Mouse (Mus musculus): ENCODE results near the gene Pcolce. TPM values are rescaled to one million over a fixed set of nuclear protein-coding genes. Genes with fewer than 3 reads are reported as not detected.

Pcolce gene
- polyA plus RNA-seq, 1 experiment: 3.2 TPM

GRCm38 (mm10) chr5:137613076-137613475 is 508 bp downstream of the Pcolce start:
- no peak for TF ChIP-seq CTCF (IDR thresholded peaks at IDR 0.05; ENCODE audit: low read depth, low read length)
- TF ChIP-seq POLR2A (IDR thresholded peaks at IDR 0.05; ENCODE audit: borderline replicate concordance, low read depth, low read length): no peak
- no peak overlapping the region for H3K27ac ChIP-seq (ENCODE audit: insufficient read depth, low read depth, low read length)

GRCm38 (mm10) chr5:137611245-137611602 is 2.4 kb downstream of the Pcolce start:
- TF ChIP-seq CTCF (IDR thresholded peaks at IDR 0.05; ENCODE audit: low read depth, low read length) (no peak), POLR2A (IDR thresholded peaks at IDR 0.05; ENCODE audit: borderline replicate concordance, low read depth, low read length) (no peak)
- no peak overlapping the region for H3K27ac ChIP-seq (ENCODE audit: insufficient read depth, low read depth, low read length)
- H3K4me1 ChIP-seq (ENCODE audit: control insufficient read depth, insufficient read depth, low read length): peaks cover 6% of the 10 kb centered on the region
- no peak overlapping the region for H3K4me3 ChIP-seq (ENCODE audit: insufficient read depth, low read length)

More at GRCm38 (mm10) chr5:137613076-137613475, 508 bp downstream of the Pcolce start:
- Histone ChIP-seq H3K4me3 (ENCODE audit: insufficient read depth, low read length) (no peak overlapping the region), H3K4me1 (ENCODE audit: control insufficient read depth, insufficient read depth, low read length) (peaks cover 6% of the 10 kb centered on the region)

DNA sequence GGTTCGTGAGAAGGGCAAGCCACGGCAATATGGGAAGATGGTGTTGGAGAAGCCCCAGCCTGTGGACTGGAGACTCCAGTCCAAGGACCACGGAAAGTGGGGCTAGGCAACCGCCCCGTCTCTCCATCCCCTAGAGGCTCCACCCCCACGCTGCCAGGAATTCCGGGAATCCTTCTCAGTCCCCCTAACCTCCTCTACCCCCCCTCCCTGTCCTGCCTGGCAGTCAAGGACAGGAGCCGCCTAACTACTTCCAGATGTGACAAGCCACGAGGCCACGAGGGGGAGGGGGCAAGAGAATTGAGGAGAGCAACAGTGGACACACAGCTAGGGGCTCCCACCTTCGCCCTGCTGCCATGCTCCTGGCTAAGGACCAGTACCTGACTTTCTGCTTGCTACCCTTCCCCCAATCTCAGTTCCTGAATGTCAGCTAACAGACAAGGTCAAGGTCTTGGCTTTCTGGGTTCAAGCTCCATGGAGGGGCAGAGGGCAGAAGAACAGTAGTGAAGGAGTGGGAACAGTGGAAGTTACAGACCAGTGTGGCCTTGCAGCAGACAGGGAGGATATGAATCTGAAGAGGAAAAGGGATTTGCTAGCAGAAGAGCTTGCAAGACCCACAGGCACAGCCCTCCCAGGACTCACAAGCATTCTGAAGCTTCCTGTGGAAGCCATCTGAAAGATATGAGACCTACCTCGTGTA is 2.9 kb downstream of the Pcolce start:
- TF ChIP-seq POLR2A (IDR thresholded peaks at IDR 0.05; ENCODE audit: borderline replicate concordance, low read depth, low read length): no peak
- TF ChIP-seq CTCF (IDR thresholded peaks at IDR 0.05; ENCODE audit: low read depth, low read length): no peak
- no peak overlapping the region for H3K27ac ChIP-seq (ENCODE audit: insufficient read depth, low read depth, low read length)
- peaks cover 6% of the 10 kb centered on the region for H3K4me1 ChIP-seq (ENCODE audit: control insufficient read depth, insufficient read depth, low read length)
- H3K4me3 ChIP-seq (ENCODE audit: insufficient read depth, low read length): no peak overlapping the region

DNA sequence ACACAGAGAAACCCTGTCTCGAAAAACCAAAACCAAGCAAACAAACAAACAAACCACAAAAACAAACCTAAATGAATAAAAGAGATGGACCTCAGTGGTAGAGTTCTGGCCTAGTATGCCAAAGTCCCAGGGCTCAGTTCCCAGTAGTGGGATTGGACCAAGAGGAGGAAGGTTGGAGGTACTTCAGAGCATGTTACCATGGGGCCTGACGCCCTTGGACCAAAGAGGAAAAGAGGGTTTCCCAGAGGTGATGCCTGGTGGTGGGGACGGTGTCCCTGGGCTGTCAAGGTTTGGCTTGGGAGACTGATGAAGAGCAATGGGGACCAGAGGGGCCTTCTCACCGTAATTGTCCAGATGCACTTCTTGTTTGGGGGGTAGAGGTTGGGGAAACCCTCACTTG is 3.5 kb downstream of the Pcolce start:
- Histone ChIP-seq H3K4me1 (ENCODE audit: control insufficient read depth, insufficient read depth, low read length) (peaks cover 7% of the 10 kb centered on the region), H3K4me3 (ENCODE audit: insufficient read depth, low read length) (no peak overlapping the region), H3K27ac (ENCODE audit: insufficient read depth, low read depth, low read length) (no peak overlapping the region)
- TF ChIP-seq CTCF (IDR thresholded peaks at IDR 0.05; ENCODE audit: low read depth, low read length) (no peak), POLR2A (IDR thresholded peaks at IDR 0.05; ENCODE audit: borderline replicate concordance, low read depth, low read length) (no peak)

DNA sequence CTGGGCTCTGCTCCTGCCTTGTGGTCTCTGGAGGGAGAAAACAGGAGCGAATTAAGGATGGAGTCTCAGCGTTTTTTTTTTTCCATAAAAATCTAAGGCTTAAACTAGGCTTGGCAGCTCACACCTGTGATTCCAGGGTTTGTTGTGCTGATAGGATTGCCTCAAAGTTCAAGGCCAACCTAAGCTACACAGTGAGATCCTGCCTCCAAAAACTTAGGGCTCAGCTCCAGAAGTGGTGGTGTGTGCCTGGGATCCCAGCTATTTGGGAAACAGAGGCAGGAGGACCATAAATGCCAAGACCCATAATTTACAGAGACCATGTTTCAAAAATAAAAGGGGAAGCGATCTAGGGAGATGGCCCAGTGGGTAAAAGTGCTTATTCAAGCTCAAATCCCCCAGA is 4.3 kb downstream of the Pcolce start:
- TF ChIP-seq POLR2A (IDR thresholded peaks at IDR 0.05; ENCODE audit: borderline replicate concordance, low read depth, low read length) (no peak), CTCF (IDR thresholded peaks at IDR 0.05; ENCODE audit: low read depth, low read length) (no peak)
- no peak overlapping the region for H3K4me3 ChIP-seq (ENCODE audit: insufficient read depth, low read length)
- H3K27ac ChIP-seq (ENCODE audit: insufficient read depth, low read depth, low read length): no peak overlapping the region
- peaks cover 9% of the 10 kb centered on the region for H3K4me1 ChIP-seq (ENCODE audit: control insufficient read depth, insufficient read depth, low read length)

DNA sequence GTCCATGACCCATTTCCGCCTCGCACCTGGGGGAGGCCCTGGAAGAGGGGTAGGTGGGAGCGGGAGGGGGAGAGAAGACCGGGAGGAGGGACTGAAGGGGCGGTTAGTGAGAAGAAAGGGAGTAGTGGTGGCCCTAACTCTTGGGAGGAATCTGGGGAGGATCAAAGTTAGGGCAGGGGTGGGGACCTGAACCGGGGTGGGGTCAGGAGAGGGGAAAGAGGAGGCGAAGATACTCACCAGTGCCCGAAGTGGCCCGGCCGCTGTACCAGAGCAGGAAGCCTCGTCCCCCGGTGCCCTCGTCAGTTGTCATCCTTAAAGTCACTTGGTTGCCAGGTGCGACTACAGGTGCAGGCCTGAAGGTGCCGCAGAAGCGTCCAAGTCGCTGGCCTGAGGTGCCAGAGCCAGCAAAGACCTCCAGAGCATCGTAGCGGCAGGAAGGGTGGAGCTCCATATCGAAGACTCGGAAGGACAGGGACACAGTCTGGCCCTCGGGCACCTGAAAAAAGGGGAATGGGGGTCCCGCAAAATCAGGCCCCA is 4.9 kb downstream of the Pcolce start:
- H3K4me1 ChIP-seq (ENCODE audit: control insufficient read depth, insufficient read depth, low read length): peaks cover 12% of the 10 kb centered on the region
- H3K4me3 ChIP-seq (ENCODE audit: insufficient read depth, low read length): no peak overlapping the region
- no peak overlapping the region for H3K27ac ChIP-seq (ENCODE audit: insufficient read depth, low read depth, low read length)
- no peak for TF ChIP-seq POLR2A (IDR thresholded peaks at IDR 0.05; ENCODE audit: borderline replicate concordance, low read depth, low read length)
- TF ChIP-seq CTCF (IDR thresholded peaks at IDR 0.05; ENCODE audit: low read depth, low read length): no peak

- H3K4me3 ChIP-seq (ENCODE audit: insufficient read depth, low read length): no peak overlapping the region
- no peak overlapping the region for H3K27ac ChIP-seq (ENCODE audit: insufficient read depth, low read depth, low read length)
- H3K4me1 ChIP-seq (ENCODE audit: control insufficient read depth, insufficient read depth, low read length): peaks cover 15% of the 10 kb centered on the region
- TF ChIP-seq CTCF (IDR thresholded peaks at IDR 0.05; ENCODE audit: low read depth, low read length): no peak
- TF ChIP-seq POLR2A (IDR thresholded peaks at IDR 0.05; ENCODE audit: borderline replicate concordance, low read depth, low read length): no peak
Measured at GRCm38 (mm10) chr5:137607860-137608653, 5.5 kb downstream of the Pcolce start.

GRCm38 (mm10) chr5:137601365-137601729 is 12.2 kb downstream of the Pcolce start:
- Histone ChIP-seq H3K4me3 (ENCODE audit: insufficient read depth, low read length) (peak overlapping the region; percentile 64), H3K27ac (ENCODE audit: insufficient read depth, low read depth, low read length) (peak overlapping the region; percentile 63), H3K4me1 (ENCODE audit: control insufficient read depth, insufficient read depth, low read length) (peaks cover 27% of the 10 kb centered on the region)
- TF ChIP-seq POLR2A (IDR thresholded peaks at IDR 0.05; ENCODE audit: borderline replicate concordance, low read depth, low read length) (no peak), CTCF (IDR thresholded peaks at IDR 0.05; ENCODE audit: low read depth, low read length) (no peak)

GRCm38 (mm10) chr5:137600619-137601364 is 12.8 kb downstream of the Pcolce start, which contains the start of gene Mospd3:
Mospd3 (minus strand) TSS chr5:137601058.
- Histone ChIP-seq H3K4me3 (ENCODE audit: insufficient read depth, low read length) (peak within 1 kb of the TSS; percentile 75), H3K27ac (ENCODE audit: insufficient read depth, low read depth, low read length) (peak within 1 kb of the TSS; percentile 85), H3K4me1 (ENCODE audit: control insufficient read depth, insufficient read depth, low read length) (peaks cover 27% of the 10 kb centered on the region)
- TF ChIP-seq CTCF (IDR thresholded peaks at IDR 0.05; ENCODE audit: low read depth, low read length): no peak
- no peak for TF ChIP-seq POLR2A (IDR thresholded peaks at IDR 0.05; ENCODE audit: borderline replicate concordance, low read depth, low read length)
